Mouse (Mus musculus): ENCODE results near the gene Frmd5. TPM values are rescaled to one million over a fixed set of nuclear protein-coding genes. Genes with fewer than 3 reads are reported as not detected.

Frmd5 gene
- polyA plus RNA-seq, 1 experiment = 69.4 TPM

GRCm38 (mm10) chr2:121719000-121719399 is 87.9 kb downstream of the Frmd5 start:
- DNase-seq (ENCODE audit: low read depth) = no peak
- TF ChIP-seq POLR2A (IDR thresholded peaks at IDR 0.05; ENCODE audit: borderline replicate concordance, extremely low read depth, insufficient read depth, insufficient read length, poor library complexity, severe bottlenecking) = no peak
- TF ChIP-seq CTCF (IDR thresholded peaks at IDR 0.05; ENCODE audit: borderline replicate concordance, extremely low read depth, insufficient read depth, insufficient read length) = no peak

- peak; percentile 72 for DNase-seq (ENCODE audit: low read depth)
Observed at GRCm38 (mm10) chr2:121717133-121717532, 89.8 kb downstream of the Frmd5 start.

DNA sequence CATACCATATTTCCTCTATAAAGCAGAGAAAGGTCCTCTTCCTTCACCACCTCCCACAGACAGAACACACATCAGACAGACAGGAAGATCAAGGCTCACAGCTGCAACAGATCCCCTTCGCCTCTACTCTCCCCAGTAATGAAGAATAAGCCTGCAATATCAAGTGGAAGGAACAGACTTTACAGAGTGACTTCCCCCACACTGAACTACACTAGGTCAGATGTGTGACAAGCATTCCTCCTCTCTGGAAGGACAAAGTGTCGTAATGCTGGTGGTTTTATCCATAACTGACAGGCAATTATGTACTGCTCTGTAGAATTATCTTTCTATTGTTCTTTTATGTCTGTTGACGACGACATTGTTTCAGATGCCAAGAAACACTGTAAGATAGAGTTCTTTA is 93.3 kb downstream of the Frmd5 start:
- DNase-seq (ENCODE audit: low read depth) = no peak
- TF ChIP-seq POLR2A (IDR thresholded peaks at IDR 0.05; ENCODE audit: borderline replicate concordance, extremely low read depth, insufficient read depth, insufficient read length, poor library complexity, severe bottlenecking) = no peak
- TF ChIP-seq CTCF (IDR thresholded peaks at IDR 0.05; ENCODE audit: borderline replicate concordance, extremely low read depth, insufficient read depth, insufficient read length) = no peak

More at GRCm38 (mm10) chr2:121717133-121717532, 89.8 kb downstream of the Frmd5 start:
- TF ChIP-seq CTCF (IDR thresholded peaks at IDR 0.05; ENCODE audit: borderline replicate concordance, extremely low read depth, insufficient read depth, insufficient read length) = no peak

DNA sequence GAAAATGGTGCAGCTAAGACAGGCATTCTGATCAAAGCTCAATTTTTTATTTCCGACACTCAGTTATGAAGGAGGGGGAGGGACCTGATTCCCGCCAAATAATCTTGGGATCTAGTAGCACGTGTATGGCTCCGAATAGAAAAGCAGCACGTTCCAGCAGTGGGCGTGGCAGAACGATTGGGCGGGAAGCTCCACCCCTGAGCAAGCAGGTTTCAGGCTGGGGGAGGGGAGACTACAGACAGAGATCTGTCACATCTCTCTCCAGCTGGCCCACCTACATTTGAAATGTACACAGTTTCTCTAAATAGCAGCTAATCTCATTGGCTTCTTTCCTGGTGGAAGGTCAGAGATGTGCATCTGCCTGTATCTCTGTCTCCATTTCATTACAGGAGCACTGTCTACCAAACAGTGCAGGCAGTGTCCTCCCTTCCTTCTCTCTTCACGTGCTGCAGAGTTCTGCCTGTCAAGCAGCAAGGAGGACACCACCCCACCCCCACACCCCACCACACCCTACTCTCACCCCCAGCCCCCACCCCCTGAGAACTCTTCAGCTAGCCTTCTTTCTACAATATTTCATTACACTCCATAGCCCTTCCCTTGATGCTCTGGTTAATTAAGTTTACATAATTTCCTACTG is 95.0 kb downstream of the Frmd5 start:
- TF ChIP-seq POLR2A (IDR thresholded peaks at IDR 0.05; ENCODE audit: borderline replicate concordance, extremely low read depth, insufficient read depth, insufficient read length, poor library complexity, severe bottlenecking) (no peak), CTCF (IDR thresholded peaks at IDR 0.05; ENCODE audit: borderline replicate concordance, extremely low read depth, insufficient read depth, insufficient read length) (no peak)
- DNase-seq (ENCODE audit: low read depth) = no peak

GRCm38 (mm10) chr2:121709096-121709495 is 97.8 kb downstream of the Frmd5 start:
- TF ChIP-seq POLR2A (IDR thresholded peaks at IDR 0.05; ENCODE audit: borderline replicate concordance, extremely low read depth, insufficient read depth, insufficient read length, poor library complexity, severe bottlenecking) = no peak
- no peak for TF ChIP-seq CTCF (IDR thresholded peaks at IDR 0.05; ENCODE audit: borderline replicate concordance, extremely low read depth, insufficient read depth, insufficient read length)

GRCm38 (mm10) chr2:121707461-121707860 is 99.4 kb downstream of the Frmd5 start:
- no peak for DNase-seq (ENCODE audit: low read depth)
- TF ChIP-seq POLR2A (IDR thresholded peaks at IDR 0.05; ENCODE audit: borderline replicate concordance, extremely low read depth, insufficient read depth, insufficient read length, poor library complexity, severe bottlenecking) (no peak), CTCF (IDR thresholded peaks at IDR 0.05; ENCODE audit: borderline replicate concordance, extremely low read depth, insufficient read depth, insufficient read length) (no peak)

More at GRCm38 (mm10) chr2:121709096-121709495, 97.8 kb downstream of the Frmd5 start:
- DNase-seq (ENCODE audit: low read depth) = no peak

- DNase-seq (ENCODE audit: low read depth) = peak; percentile 40
- TF ChIP-seq POLR2A (IDR thresholded peaks at IDR 0.05; ENCODE audit: borderline replicate concordance, extremely low read depth, insufficient read depth, insufficient read length, poor library complexity, severe bottlenecking) (no peak), CTCF (IDR thresholded peaks at IDR 0.05; ENCODE audit: borderline replicate concordance, extremely low read depth, insufficient read depth, insufficient read length) (no peak)
Observed at GRCm38 (mm10) chr2:121705756-121706155, 101.1 kb downstream of the Frmd5 start.

DNA sequence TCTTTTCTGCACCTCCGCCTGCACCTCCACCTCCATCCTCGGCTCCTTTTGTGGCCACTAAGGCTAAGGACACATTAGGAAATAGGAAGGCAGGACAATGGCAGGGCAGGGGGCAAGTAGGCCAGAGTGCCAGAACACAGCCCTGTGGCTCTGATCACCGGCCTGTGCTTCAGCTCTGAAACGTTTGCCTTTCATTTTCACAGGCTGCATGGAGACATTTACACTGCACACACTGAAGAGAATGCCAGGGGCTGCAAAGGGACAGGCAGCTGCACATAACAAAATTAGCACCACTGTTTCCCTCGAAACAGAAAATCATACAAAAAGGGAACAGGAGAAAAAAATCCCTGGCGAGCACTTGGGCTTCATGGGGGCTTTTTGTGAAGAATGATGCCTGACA is 107.6 kb downstream of the Frmd5 start:
- TF ChIP-seq CTCF (IDR thresholded peaks at IDR 0.05; ENCODE audit: borderline replicate concordance, extremely low read depth, insufficient read depth, insufficient read length) (no peak), POLR2A (IDR thresholded peaks at IDR 0.05; ENCODE audit: borderline replicate concordance, extremely low read depth, insufficient read depth, insufficient read length, poor library complexity, severe bottlenecking) (no peak)
- peak; percentile 55 for DNase-seq (ENCODE audit: low read depth)

- TF ChIP-seq CTCF (IDR thresholded peaks at IDR 0.05; ENCODE audit: borderline replicate concordance, extremely low read depth, insufficient read depth, insufficient read length) (peak; percentile 37; the same call in 1 of the 2 replicates), POLR2A (IDR thresholded peaks at IDR 0.05; ENCODE audit: borderline replicate concordance, extremely low read depth, insufficient read depth, insufficient read length, poor library complexity, severe bottlenecking) (no peak)
Observed at GRCm38 (mm10) chr2:121695436-121695835, 111.5 kb downstream of the Frmd5 start.

GRCm38 (mm10) chr2:121688107-121688506 is 118.8 kb downstream of the Frmd5 start:
- TF ChIP-seq CTCF (IDR thresholded peaks at IDR 0.05; ENCODE audit: borderline replicate concordance, extremely low read depth, insufficient read depth, insufficient read length) = no peak
- no peak for TF ChIP-seq POLR2A (IDR thresholded peaks at IDR 0.05; ENCODE audit: borderline replicate concordance, extremely low read depth, insufficient read depth, insufficient read length, poor library complexity, severe bottlenecking)
- no peak for DNase-seq (ENCODE audit: low read depth)

More at GRCm38 (mm10) chr2:121695436-121695835, 111.5 kb downstream of the Frmd5 start:
- no peak for DNase-seq (ENCODE audit: low read depth)

DNA sequence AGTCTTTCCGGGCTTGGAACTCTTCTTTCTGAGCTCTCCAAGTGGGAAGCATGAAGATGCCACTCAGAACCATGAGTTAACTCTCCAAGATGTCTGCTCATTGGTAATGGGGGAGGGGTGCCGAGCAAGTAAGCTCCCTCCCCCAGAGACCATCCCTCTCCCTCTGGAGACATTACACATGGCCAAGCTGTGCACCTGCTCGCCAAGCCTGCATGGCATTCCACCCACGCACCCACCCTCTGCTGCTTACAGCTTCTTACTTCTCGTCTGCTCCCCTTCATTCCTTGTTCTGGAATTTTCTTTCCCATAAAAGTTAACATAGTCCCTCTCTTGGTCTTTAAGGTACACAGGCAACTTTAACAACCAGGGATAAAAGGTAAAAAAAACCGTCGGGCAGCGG is 123.3 kb downstream of the Frmd5 start:
- DNase-seq (ENCODE audit: low read depth) = no peak
- TF ChIP-seq CTCF (IDR thresholded peaks at IDR 0.05; ENCODE audit: borderline replicate concordance, extremely low read depth, insufficient read depth, insufficient read length) = no peak
- TF ChIP-seq POLR2A (IDR thresholded peaks at IDR 0.05; ENCODE audit: borderline replicate concordance, extremely low read depth, insufficient read depth, insufficient read length, poor library complexity, severe bottlenecking) = no peak

- no peak for TF ChIP-seq CTCF (IDR thresholded peaks at IDR 0.05; ENCODE audit: borderline replicate concordance, extremely low read depth, insufficient read depth, insufficient read length)
- TF ChIP-seq POLR2A (IDR thresholded peaks at IDR 0.05; ENCODE audit: borderline replicate concordance, extremely low read depth, insufficient read depth, insufficient read length, poor library complexity, severe bottlenecking) = no peak
- no peak for DNase-seq (ENCODE audit: low read depth)
Observed at GRCm38 (mm10) chr2:121682361-121682760, 124.5 kb downstream of the Frmd5 start.

Data from brain, embryonic 14.5 days (tissue).